Mouse (Mus musculus): ENCODE results near the gene Ep300. TPM values are rescaled to one million over a fixed set of nuclear protein-coding genes. Genes with fewer than 3 reads are reported as not detected.
A peak's percentile ranks its signal among the peaks of the same experiment; 100 is the strongest.
"Not testable (repeated sequence)": the region's sequence is repeated elsewhere in the genome, so short reads cannot be mapped to it uniquely, and the experiment has no call there.

Ep300 gene
- total and polyA plus RNA-seq, 3 experiments: 26.5 to 71.2 (median 56.0) TPM

DNA sequence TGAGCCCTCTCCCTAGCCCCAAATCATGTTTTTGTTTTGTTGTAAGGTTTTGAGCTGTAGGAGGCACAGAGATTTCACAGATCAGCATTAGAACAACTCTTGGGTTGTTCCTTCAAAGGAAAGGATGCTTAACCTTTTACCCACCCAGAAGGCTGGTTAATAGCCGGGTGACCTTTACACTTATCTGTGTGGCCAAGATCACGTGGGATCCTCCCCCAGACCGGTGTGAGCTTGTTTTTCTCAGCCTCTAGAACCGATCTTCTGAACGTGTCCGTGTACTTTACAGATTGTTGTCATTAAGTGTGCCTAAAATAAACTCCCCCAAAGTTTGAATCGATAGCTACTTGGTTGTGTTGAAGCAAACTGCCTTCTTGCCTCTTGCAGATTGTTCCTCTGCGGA lies 115.5 kb downstream of the Ep300 start:
- peak; percentile 21 for DNase-seq

- not testable (repeated sequence) for DNase-seq
These were observed 116.2 kb downstream of the Ep300 start for GRCm38 (mm10) chr15:81701350-81701749.

Small RNA genes within 50 kb of the gene (microRNA-seq; reads per million reads assigned to microRNA genes)
- 0.22 to 0.41 reads per million in 2 experiments for gene Gm23880

Other genes with a start within 250 kb of the Ep300 start
- gene Slc25a17, start 224.5 kb upstream of the Ep300 start, total RNA-seq (2021): 10 to 100 TPM; 77.4 to 99.9 TPM
- gene Slc25a17, start 224.5 kb upstream of the Ep300 start, polyA plus RNA-seq (2012; rRNA removed): 16.8 and 19.8 TPM in 2 replicates
- gene St13, start 185.3 kb upstream of the Ep300 start, total RNA-seq (2021): 100 to 1,000 TPM; 246 to 354 TPM
- gene St13, start 185.3 kb upstream of the Ep300 start, polyA plus RNA-seq (2012; rRNA removed): 31.1 and 40.3 TPM in 2 replicates
- gene Xpnpep3, start 185.2 kb upstream of the Ep300 start, total RNA-seq (2021): 10 to 100 TPM; 27.7 to 34.8 TPM
- gene Xpnpep3, start 185.2 kb upstream of the Ep300 start, polyA plus RNA-seq (2012; rRNA removed): 7.7 and 12.0 TPM in 2 replicates
- gene Dnajb7, start 177.1 kb upstream of the Ep300 start, total RNA-seq (2021): not detected
- gene Dnajb7, start 177.1 kb upstream of the Ep300 start, polyA plus RNA-seq (2012; rRNA removed): not detected in 2 replicates
- 100 to 1,000 TPM; 128 to 150 TPM for gene Rbx1, start 119.1 kb upstream of the Ep300 start, total RNA-seq (2021)
- 13.8 and 16.8 TPM in 2 replicates for gene Rbx1, start 119.1 kb upstream of the Ep300 start, polyA plus RNA-seq (2012; rRNA removed)
- 10 to 100 TPM; 15.7 to 22.1 TPM for gene L3mbtl2, start 78.5 kb downstream of the Ep300 start, total RNA-seq (2021)
- gene L3mbtl2, start 78.5 kb downstream of the Ep300 start, polyA plus RNA-seq (2012; rRNA removed): 11.2 and 12.8 TPM in 2 replicates
- 1 to 10 TPM; 2.3 to 4.4 TPM for gene Chadl, start 111.9 kb downstream of the Ep300 start, total RNA-seq (2021)
- gene Chadl, start 111.9 kb downstream of the Ep300 start, polyA plus RNA-seq (2012; rRNA removed): 32.2 and 38.7 TPM in 2 replicates
- 10 to 100 TPM; 62.9 to 87.9 TPM for gene Zc3h7b, start 159.7 kb downstream of the Ep300 start, total RNA-seq (2021)
- gene Zc3h7b, start 159.7 kb downstream of the Ep300 start, polyA plus RNA-seq (2012; rRNA removed): 54.0 and 60.6 TPM in 2 replicates
- gene Rangap1, start 160.2 kb downstream of the Ep300 start, total RNA-seq (2021): 10 to 100 TPM; 57.1 to 73.0 TPM
- gene Rangap1, start 160.2 kb downstream of the Ep300 start, polyA plus RNA-seq (2012; rRNA removed): 20.8 and 24.9 TPM in 2 replicates
- 100 to 1,000 TPM in 1 of 2 experiments, 10 to 100 TPM in 1; 35.0 to 100 TPM for gene Tef, start 217.1 kb downstream of the Ep300 start, total RNA-seq (2021)
- gene Tef, start 217.1 kb downstream of the Ep300 start, polyA plus RNA-seq (2012; rRNA removed): 35.0 and 69.3 TPM in 2 replicates